Mouse (Mus musculus) ovary, postnatal 14 days (tissue): Measurements from ENCODE around the gene Lztr1.

Experiments
- DNase-seq: peaks from one replicate; pipeline ENCODE4 v3.0.0; 2022; ENCODE audit warnings: low spot score

The Lztr1 gene

DNA sequence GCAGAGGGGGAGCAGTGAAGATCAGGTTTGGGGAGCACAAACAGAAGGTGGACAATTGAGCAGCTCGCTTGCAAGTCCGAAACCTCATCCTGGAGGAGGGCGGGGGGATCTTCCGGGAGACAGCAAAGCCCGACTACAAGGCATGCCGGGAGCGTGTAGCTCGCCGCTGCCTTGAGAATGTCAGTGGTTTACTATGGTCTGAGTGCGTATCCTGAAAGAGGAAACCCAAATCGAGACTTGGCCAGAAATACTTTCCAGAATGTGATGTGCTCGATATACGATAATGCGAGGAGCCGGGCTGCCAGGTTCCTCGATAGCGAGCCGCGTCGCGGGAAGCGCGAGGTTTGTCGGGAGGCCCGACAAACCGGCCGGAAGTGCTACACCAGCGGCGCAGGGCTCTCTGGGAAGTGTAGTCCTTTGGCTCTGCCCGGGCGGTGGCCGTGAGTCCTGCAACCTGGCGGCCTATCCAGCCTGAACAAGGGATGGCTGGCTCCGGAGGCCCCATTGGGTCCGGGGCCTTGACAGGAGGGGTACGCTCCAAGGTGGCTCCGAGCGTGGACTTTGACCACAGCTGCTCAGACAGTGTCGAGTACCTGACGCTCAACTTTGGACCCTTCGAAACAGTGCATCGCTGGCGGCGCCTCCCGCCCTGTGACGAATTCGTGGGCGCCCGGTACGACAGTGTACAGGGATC lies at the start of gene Lztr1:
Lztr1 (plus strand) TSS at position 143 of the 694 bp plus-strand sequence.
- peak; percentile 81 for DNase-seq

DNA sequence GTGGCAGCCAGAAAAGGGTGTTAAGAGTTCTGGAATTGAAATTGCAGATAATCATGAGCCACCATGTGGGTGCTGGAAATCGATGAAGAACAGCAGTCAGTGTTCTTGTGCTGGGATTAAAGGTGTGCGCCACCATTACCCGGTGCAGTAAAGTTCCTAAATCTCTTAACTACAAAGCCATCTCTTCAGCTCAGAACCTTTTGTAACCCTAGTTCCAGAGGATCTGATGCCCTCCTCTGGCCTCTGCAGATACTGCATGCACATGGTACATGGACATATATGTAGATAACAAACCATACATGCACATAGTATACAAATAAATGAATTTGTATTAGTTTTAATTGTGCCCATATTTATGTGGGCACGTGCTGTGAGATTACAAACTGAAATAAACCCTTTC lies 48.2 kb upstream of the Lztr1 start:
- no peak for DNase-seq

DNA sequence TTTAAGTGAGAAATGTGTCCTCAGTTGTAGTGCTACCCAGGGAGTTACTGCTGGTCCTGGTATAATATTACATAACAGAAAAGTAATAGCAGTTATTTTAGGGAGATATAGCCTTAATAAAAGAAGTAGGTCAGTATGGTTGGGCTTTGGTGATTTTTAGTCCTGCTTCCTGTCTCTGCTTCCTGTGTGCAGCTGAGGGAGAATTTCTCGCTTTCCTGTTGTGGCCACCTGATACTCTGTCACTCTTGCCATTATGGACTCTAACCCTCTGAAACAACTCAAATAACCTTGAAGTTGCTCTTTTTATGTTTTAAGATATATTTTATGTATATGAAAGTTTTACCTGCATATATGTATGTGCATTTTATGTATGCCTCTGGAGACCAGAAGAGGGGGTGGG lies 46.9 kb upstream of the Lztr1 start:
- no peak for DNase-seq

DNA sequence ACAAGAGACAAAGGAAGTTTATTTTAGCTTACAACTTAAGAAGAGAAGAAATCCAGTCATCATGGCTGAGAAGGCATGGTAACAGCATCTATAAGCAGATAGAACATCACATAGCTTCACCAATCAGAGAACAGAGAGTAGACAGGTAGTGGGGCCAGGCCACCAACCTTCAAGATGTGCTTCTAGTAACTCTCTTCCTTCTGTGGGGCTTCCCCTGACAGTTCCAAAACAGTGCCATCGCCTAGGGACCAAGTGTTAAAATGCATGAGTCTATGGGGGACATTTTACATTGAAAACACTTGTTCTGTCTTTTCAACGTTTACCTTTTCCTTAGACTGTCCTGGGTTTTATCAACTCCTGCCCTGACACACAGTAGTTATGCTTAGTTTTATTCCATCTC lies 45.3 kb upstream of the Lztr1 start:
- DNase-seq, result no peak

DNA sequence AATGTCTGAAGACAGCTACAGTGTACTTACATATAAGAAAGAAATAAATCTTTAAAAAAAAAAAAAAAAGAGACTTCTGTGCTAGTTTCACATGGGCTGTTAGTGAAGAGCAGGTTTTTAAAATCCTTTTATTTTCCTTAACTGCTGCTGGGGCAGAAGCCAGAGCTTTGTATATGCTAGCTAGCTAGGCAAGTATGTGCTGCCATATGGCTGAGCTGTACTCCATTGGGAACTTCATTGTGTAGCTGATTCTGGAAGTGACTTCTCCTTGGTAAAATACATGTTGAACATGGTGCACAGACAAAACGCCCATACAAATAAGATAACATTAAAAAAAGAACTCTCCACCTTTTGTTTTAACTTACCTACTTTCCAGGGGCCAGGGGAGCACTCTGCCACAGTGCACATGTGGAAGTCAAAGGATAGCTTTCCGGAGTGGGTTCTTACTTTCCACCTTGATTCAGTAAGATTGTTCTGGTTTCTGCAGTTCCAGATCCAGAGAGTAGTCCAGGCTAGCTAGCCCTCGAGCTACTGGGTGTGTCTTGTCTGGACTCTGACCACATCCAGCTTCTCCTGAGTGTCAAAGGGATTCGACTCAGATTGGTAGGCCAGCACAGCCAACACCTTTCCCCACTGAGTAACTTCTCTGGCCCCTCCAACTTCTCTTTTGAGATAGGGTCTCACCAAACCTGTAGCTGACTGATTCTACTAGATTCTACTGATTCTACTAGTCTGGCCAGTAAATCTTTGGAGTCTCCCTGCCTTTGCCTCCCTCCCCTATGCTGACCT lies 41.4 kb upstream of the Lztr1 start:
- DNase-seq, result no peak

DNA sequence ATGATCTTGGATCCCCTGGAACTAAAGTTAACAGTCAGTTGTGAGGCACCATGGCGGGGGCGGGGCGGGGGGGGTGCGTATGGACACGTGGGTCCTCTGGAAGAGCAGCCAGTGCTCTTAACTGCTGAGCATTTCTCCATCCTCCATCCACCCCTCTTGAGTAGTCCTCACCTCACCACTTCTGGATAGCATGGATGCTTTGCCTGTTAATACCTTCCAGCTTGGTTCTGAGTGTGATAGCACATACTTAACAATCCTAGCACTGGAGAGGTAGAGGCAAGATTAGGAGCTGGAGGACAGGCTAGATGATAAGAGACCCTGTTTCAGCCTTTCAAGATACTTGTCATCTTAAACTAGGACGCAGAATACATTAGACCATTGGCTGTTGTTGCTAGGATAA lies 36.0 kb upstream of the Lztr1 start:
- DNase-seq, result no peak

DNA sequence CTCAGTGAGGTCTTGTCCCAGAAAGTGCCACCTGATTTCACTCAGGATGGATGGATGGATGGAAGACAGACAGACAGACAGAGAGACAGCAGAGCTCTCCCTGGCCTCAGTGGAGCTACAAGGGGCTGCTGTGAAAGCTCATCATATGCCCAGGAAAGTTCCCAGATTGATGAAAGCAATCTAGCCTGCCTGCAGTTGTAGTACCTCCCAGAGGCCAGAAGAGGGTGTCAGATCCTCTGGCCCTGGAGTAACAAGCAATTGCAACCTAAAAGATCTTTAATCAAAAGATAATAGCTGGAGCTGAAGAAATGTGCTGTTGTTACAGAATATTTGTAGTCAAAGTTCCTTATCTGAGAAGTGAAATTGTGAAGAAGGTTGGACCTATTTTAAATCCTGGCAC lies 34.4 kb upstream of the Lztr1 start:
- DNase-seq, result no peak

DNA sequence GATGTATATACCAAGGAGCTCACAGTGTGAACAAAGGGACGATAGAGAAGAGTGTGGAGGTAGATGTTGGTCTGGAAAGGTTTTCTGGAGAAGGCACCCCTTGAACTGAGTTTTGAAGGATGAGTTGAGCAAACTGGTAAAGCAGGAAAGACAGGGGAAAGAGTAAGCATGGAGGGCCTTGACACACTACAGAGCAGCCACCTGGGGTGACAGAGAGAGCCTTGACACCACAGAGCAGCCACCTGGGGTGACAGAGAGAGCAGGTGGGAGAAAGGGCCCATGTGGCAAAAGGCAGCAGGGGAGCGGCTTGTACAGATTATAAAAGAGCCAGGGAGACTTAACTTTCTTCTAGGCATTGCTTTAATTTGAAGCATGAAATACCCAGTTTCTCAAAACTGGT lies 33.7 kb upstream of the Lztr1 start:
- DNase-seq, result no peak

DNA sequence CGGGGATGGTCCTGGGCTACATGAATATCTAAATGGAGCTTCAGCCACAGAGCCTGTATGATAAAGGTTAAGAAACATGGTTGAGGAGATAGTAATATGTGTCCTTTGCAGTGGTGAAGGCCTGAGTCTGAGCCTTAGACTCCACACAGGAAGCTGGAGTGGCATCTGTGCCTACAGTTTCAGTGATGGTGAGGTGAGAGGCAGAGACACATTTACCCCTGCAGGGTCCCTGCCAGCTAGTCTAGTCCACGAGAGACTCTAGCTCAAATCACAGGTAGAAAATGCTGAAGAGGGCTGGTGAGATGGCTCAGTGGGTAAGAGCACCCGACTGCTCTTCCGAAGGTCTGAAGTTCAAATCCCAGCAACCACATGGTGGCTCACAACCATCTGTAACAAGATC lies 33.2 kb upstream of the Lztr1 start:
- no peak for DNase-seq

DNA sequence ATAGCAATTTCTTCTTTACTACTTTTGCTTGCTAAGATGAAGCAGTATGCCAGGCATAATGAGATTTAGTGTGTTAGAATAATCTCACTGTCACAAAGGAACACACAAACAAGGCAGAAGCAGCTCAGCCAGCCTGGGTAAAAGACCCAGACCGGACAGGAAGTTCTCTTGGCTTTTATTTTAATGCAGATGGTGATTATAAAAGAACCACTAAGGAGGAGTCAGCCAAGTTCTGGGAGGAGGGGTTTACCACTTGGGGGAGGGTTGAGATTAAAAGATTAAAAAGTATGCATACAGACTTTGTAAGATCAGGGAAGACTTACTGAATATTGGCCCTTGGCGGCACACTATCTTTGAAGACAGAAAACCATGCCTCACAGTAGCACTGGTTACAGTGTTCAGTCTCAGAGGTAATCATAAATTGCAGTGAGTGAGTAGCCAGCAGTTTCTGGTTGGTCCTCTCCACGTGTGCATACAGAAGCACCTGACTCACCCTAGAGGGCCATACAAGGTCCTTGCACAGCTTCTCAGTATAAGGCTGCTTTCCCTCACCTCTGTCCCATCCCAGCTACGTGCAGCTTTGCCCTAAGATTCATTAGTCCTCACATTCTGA lies 30.1 kb upstream of the Lztr1 start:
- DNase-seq, result no peak

DNA sequence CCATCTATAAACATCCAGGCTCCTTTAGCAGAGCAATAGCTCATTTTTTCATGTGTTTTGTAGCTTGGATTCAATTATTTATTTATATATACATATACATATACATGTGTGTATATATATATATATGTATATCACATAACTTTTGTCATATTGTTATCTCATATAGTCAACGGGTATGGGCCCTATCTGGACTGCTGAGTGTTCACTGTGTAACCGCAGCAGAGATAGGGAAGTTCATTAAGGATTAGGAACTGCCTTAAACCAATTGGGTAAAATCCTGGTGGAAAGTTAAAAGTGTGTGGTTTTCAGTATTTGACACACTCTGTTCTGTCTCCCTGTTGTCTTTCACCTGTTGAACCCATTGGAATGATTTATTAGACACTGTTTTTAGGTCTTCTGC lies 27.0 kb upstream of the Lztr1 start:
- no peak for DNase-seq

DNA sequence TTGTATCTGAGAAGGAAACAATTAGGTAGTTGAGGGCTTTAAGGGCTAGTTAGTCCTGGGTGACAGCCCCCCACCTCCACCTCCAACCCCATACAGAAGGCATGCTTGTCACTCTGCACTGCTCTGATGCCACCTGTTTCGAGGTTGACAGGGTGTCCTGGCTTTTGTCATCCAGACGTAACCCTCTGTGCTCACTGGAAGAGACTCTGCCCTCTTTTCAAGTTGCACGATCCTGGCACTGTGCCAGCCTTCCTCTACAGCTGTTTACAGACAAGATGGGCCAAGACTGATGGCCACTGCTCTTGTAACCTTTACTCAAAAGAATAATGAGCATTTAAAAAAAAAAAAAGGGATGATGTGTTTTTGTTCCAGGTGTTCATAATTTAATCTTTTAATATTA lies 22.0 kb upstream of the Lztr1 start:
- DNase-seq, result no peak

DNA sequence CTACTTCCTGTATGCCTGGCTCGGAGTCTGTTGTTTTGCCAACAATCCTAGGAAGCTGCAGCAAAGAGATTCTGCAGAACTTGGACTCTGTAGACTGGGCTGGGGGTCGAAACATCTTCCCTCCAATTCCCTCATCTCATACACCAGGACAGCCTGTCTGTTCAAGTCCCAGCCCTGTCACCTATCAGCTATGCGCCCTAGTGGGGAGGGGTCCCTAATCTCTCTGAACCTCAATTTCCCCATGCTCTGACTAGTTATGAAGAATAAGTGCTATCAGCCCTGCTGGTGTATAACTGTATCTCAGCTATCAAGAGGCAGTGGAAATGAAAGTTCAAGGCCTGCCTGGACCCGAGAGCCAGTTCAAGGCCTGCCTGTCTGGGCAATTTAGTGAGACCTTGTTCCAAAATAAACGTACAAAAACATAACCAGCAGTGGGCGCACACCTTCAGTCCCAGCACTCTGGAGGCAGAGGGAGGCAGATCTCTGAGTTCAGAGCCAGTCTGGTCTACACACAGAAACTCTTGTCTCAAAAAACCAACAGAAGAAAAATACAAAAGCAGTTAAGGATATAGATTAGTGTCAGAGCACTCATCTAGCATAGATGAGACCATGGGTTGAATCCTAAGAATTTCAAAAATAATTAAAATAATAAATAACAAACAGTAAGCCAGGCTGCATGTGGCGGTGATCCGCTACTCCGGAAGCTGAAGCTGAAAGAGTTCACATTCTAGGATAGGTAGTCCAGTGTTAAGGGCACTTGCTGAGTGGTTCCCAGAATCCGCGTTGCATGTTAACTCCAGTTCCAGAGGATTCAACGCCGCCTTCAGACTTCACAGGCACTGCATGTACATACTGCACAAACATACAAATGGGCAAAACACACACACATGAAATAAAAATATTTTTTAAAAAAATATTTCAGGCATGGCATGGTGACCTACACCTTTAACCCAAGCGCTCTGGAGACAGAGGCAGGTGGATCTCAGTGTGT lies 19.7 kb upstream of the Lztr1 start:
- DNase-seq, result no peak

DNA sequence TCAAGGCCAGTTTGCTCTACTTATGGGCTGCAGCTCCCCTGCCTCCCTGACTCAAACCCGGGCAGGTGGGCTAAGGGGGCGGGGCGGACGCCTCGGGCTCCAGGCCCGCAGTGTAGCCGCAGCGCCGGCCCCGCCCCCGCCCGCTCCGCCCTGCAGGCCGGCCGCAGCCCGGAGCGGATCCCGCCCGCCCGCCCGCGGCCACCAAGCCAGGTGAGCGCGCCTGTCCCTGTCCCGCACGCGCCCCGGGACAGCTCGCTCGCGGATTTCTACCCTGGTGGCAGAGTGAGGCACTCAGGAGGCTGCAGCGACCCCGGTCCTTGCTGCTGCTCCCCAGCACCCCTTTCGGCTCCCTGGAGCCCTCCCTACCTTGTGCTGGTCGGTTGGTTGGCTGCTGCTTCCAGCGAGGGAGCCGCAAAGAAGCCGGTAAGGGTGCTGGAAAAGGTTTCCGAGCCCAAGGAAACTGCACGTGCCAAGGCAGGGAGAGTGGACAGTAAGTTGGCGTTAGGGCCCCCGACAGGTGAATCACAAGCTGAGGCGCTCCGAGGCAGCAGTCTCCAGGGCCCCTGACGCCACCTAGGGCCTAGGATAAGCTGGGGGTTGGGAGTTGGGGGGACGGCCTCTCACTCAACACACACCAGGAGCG lies 18.9 kb upstream of the Lztr1 start, which contains the start of gene Aifm3:
Aifm3 (plus strand) TSS at position 143 of the 643 bp plus-strand sequence.
- no peak for DNase-seq

DNA sequence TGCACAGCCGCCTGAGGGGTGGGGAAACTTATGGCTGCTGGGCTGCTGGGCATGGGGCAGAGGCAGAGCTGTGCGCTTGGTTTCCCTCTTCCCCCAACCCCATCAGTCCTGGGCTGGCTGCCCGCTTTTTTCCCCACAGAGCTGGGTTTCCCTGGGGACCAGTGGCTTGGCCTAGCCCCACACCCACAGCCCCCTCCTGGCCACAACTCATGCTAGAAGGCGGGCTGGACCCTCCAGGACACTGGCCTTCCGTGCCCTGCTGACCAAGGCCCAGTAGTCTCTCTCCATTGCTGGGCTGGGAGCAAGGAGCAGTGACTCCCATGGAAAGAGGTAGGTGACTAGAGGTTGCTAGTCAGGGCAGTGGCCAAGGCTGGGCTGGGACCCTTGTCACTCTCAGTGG lies 17.3 kb upstream of the Lztr1 start:
- DNase-seq, result no peak

DNA sequence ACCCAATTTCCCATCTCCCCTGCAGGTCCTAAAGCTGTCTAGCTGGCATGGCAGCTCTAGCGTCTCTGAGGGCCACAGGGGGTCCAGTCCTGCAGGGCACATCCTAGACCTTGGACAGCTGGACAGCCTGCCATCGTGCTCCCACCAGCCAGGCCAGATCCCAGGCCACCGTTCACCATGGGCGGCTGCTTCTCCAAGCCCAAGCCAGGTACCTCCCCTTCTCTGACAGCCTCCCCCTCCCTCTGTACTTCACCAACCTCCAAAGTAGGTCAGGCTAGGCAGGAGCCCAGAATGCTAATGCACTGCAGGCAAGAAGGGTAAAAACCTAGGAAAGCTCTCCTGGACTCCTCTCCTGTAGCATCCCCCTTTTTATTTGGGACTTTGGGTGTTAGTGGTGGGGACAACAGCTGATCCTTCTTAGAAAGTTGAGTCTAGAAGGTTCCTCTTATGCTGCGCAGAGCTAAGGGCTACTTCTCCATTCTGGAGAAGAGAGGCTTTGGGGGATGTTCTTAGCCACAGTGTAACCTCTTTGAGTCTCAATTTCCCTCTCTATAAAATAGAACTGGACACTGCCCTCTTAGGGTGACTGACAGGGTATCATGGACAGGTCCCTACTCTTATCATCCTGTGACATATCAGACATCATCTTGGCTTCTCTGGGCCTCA lies 16.5 kb upstream of the Lztr1 start:
- no peak for DNase-seq

DNA sequence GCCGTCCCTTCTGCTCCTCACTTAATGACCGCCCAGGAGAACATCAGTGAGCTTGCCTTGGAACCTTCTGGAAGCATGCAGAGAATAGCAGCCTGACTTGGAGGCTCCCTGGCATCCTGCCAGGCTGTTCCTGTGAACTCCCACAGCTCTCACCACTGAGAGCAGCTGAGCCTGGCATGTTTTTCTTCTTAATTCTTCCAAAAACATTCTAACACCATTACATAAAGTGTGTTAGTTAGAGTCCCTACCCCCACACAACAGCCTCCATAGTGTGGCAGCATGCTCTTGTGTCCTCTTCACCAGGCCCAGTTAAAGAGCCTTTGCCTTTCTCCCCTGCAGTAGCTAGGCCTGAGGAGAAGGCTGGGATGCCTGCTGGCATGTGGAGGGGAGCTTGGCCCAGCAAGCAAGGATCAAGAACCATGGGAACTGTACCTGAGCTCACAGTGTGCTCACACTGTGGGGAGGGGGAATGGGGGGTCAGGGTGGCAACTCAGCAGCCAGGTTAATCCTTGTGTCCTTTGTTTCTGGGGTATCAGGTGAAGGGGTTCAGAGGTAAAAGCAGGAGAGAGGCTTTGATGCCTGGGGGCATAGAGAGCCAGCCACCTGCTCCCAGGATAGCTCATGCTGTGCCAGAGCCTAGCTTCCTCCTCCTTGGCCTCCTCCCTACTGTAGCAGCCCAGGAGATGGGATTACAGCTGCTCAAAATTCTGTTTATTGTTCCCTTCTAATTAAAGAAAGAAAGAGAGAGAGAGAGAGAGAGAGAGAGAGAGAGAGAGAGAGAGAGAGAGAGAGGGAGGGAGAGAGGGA lies 11.8 kb upstream of the Lztr1 start:
- peak; percentile 54 for DNase-seq

DNA sequence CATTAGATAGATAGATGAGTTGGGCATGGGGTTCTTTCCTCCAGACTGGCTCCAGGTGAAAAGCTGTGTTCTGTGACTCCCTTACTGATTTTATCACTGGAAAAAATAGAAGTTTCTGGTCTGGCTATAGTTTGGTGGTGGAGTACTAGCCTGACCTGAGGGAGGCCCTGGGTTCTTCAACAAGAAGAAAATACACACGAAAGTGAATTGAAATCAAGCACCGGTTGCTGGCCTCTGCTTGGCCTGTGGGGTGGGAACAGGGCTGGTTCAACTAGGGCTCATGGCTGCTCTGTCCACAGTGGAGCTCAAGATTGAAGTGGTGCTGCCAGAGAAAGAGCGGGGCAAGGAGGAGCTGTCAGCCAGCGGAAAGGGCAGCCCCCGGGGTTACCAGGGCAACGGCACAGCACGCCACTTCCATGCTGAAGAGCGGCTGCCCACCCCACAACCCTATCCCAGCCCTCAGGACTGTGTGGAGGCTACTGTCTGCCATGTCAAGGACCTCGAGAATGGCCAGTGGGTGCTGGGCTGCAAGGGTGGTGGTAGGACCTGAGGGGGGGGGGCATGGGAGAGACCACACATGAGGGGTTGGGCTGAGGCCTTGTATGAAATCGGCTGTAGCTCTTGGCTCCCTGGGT lies 9.1 kb upstream of the Lztr1 start:
- no peak for DNase-seq

DNA sequence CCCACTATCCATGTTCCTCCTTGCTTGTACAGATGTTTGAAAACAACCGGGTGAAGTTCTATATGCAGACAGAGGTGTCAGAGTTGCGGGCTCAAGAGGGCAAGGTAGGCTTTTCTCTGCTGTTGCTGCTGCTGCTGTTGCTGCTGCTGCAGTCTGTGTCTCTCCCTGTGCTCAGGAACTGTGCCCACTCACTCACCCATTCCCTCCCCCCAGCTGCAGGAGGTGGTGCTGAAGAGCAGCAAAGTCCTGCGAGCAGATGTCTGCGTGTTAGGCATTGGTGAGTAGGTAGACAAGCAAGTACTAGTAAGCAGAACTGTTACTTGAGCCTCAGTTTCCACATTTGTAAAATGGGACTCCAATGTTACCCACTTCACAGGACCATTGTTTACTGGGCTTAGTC lies 5.8 kb upstream of the Lztr1 start:
- no peak for DNase-seq
